Mouse (Mus musculus): ENCODE results near the gene Hs2st1. TPM values are rescaled to one million over a fixed set of nuclear protein-coding genes. Genes with fewer than 3 reads are reported as not detected.

Hs2st1 gene
- polyA plus RNA-seq, 1 experiment from 2014 or later = 13.7 TPM

DNA sequence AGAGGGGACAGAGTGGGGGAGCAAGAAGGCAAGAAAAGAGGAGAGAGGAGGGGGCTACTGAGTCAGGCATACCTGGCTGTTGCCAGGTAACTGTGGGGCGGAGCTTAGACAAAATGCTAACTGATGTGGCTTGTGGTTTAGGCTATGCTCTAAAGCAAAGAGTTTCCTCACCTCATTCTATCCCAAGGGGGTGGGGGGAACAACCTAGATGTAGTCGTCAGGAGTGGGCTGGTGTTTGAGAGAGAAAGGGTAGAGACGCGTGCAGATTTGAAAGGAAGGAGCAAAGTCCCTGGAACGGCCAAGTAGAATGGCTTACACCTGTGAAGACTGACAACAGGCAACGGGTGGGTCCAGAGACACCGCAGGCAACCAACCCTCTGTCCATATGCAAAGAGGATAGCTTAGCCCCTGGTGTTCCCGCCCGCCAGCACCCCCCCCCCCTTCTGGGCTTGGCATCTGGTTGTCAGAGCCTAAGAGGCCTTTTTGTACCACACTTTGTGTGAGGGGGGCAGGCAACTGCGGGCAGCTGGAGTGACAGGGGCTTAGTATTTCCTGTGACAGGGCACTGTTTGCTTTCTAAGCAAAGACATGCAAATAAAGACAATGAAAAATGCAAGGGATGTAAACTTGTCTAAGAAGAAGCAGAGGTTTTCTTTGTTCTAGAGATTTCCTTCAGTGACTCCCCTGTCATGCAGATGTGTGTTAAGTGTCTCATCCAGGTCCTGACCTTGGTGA, 157.3 kb downstream of the Hs2st1 start:
- peaks cover 4% of the 10 kb centered on the region; the same call in 1 of the 2 replicates for H3K9me3 ChIP-seq
- no peak overlapping the region for H3K27ac ChIP-seq
- H3K9ac ChIP-seq = no peak overlapping the region
- no peaks in the 10 kb centered on the region for H3K27me3 ChIP-seq
- H3K4me1 ChIP-seq (replicated peaks) = peaks cover 21% of the 10 kb centered on the region
- H3K36me3 ChIP-seq = no peaks in the 10 kb centered on the region
- no peak overlapping the region for H3K4me3 ChIP-seq
- ATAC-seq (ENCODE audit: low FRiP score) = peak; percentile 49
- peak overlapping the region; percentile 37 for H3K4me2 ChIP-seq
- 1% methylated on average over 10 of the region's 10 CpGs for WGBS

DNA sequence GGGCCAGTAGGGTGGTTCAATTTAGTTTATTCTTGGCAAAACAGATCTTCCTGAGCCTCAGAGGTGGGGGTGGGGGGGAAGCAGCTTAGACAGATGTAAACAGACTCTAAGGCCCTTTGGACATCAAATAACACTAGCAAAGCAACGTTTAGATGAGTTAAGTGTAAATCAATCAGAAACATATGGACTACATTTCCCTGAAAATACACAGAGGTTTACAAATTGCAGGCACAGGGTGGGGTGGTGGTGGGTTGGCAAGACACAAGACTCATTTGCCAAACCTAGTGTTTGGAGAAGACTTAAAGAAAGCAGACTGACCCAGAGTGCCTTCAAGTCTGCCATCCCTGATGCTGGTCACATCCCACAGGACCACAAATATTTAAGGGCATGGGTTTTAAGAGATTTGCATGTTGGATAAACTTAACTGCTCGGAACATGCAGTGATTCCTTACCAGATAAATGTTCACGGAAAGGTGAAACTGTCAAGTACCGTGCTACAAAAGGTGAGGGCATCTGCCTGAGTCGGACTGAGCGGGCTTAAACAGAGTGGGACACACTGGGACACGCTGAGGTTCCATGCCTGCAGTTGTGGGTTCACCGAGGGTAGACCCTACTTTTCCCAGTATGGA, 158.2 kb downstream of the Hs2st1 start:
- 9% methylated on average over 8 of the region's 8 CpGs for WGBS

DNA sequence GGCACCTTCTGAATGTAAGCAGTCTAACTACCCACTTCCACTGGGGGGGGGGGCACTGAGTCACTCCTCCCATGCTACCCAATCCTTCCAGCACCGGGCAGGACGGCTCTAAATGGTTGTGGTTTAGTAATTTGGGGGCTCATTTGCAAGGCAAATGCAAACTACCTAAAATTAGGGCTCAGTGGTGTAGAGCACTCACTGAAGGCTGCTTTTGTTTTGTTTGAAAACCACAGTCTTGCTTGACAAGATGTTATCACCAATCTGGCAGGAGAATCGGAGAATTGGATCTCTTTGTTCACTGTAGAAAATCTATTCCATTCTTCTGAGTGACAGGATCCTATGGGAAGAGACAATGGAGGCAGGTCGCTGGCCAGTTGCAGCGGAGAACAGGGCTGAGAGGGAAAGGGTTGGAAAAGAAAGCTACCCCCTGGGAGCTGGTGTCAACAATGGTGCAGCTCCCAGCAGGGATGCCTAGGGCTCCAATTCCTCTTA, 158.9 kb downstream of the Hs2st1 start:
- ATAC-seq (ENCODE audit: low FRiP score) = peak; percentile 47
- no peak overlapping the region for H3K4me3 ChIP-seq

More for the DNA sequence above, 158.2 kb downstream of the Hs2st1 start:
- Histone ChIP-seq H3K4me3 (no peak overlapping the region), H3K4me1 (replicated peaks) (peaks cover 21% of the 10 kb centered on the region), H3K9me3 (peaks cover 4% of the 10 kb centered on the region; the same call in 1 of the 2 replicates), H3K27me3 (no peaks in the 10 kb centered on the region), H3K4me2 (no peak overlapping the region), H3K36me3 (no peaks in the 10 kb centered on the region), H3K9ac (no peak overlapping the region), H3K27ac (no peak overlapping the region)
- ATAC-seq (ENCODE audit: low FRiP score) = no peak

DNA sequence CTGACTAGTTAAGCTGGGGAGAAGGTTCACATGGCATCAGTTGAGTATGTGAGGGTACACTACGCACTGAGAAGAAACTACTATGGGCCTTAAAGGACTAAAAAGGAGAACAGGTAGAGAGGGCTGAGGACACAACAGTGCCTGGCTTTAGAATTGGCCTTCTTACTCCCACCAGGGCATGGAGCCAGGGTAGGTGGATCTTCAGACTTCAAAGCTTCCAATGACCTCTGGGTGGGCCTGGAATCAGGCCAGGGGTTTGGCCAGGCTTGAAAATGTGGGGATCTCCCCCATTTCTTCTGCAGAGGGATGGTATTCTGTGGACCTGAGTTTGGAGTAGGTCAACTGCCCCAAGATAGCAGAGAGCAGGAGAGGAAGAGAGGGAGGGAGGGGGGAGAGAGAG, 161.0 kb downstream of the Hs2st1 start:
- Histone ChIP-seq H3K4me2 (no peak overlapping the region), H3K9me3 (no peaks in the 10 kb centered on the region), H3K27me3 (no peaks in the 10 kb centered on the region), H3K4me3 (no peak overlapping the region), H3K9ac (no peak overlapping the region), H3K27ac (no peak overlapping the region), H3K4me1 (replicated peaks) (peaks cover 21% of the 10 kb centered on the region), H3K36me3 (no peaks in the 10 kb centered on the region)
- no peak for ATAC-seq (ENCODE audit: low FRiP score)
- WGBS = 100% methylated on average over 1 of the region's 1 CpGs

More for the DNA sequence above, 158.9 kb downstream of the Hs2st1 start:
- Histone ChIP-seq H3K27me3 (no peaks in the 10 kb centered on the region), H3K9me3 (peaks cover 4% of the 10 kb centered on the region; the same call in 1 of the 2 replicates), H3K4me2 (no peak overlapping the region), H3K9ac (no peak overlapping the region), H3K36me3 (no peaks in the 10 kb centered on the region), H3K4me1 (replicated peaks) (peaks cover 21% of the 10 kb centered on the region), H3K27ac (no peak overlapping the region)
- 1% methylated on average over 5 of the region's 5 CpGs for WGBS

DNA sequence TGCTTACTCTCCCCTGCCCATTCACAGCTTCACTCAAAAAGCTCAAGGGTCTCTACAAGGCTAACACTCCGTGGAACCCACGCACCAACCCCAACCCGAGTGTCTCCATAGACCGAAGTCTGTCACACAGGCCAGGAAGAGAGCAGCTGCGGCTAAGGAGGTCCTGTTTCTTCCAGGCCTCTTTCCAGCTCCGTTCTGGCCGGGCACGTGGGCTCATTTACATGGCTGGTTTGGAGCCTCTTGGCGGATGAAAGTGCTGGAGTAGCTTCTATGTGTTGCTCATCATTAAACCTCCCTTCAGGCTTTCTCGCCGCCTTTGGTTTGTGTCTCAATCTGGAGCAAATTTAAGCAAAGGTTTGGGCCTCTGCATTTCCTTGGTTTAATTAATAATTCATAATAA, 164.7 kb downstream of the Hs2st1 start:
- H3K36me3 ChIP-seq = no peaks in the 10 kb centered on the region
- no peaks in the 10 kb centered on the region for H3K4me1 ChIP-seq (replicated peaks)
- no peak overlapping the region for H3K4me3 ChIP-seq
- ATAC-seq (ENCODE audit: low FRiP score) = no peak
- no peak overlapping the region for H3K9ac ChIP-seq
- no peaks in the 10 kb centered on the region for H3K27me3 ChIP-seq
- 79% methylated on average over 11 of the region's 11 CpGs for WGBS
- no peaks in the 10 kb centered on the region for H3K9me3 ChIP-seq
- H3K27ac ChIP-seq = no peak overlapping the region
- no peak overlapping the region for H3K4me2 ChIP-seq

DNA sequence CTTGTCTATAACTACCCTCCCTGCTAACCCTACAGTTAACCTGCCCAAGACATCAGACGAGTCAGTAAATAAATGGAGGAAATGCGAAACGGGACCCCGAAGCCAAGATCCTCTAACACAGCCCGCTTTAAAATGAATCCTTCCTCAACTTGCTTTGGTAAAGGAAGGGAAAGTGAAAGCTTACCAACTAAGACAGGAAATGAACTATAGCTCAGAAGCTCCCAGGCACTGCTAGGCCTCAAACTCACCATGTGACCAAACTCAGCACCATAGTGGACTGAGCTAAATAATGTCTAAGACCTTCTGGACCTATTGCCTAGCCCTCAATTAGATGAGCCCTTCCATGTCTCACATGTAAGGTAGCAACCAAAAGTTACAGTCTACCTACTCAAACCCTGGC, 168.7 kb downstream of the Hs2st1 start:
- 92% methylated on average over 5 of the region's 5 CpGs for WGBS
- H3K9ac ChIP-seq = no peak overlapping the region
- no peak for ATAC-seq (ENCODE audit: low FRiP score)
- peaks cover 8% of the 10 kb centered on the region for H3K4me1 ChIP-seq (replicated peaks)
- H3K9me3 ChIP-seq = peaks cover 3% of the 10 kb centered on the region; the same call in 1 of the 2 replicates
- no peaks in the 10 kb centered on the region for H3K36me3 ChIP-seq
- H3K4me3 ChIP-seq = no peak overlapping the region
- no peak overlapping the region for H3K27ac ChIP-seq
- H3K27me3 ChIP-seq = no peaks in the 10 kb centered on the region
- no peak overlapping the region for H3K4me2 ChIP-seq

DNA sequence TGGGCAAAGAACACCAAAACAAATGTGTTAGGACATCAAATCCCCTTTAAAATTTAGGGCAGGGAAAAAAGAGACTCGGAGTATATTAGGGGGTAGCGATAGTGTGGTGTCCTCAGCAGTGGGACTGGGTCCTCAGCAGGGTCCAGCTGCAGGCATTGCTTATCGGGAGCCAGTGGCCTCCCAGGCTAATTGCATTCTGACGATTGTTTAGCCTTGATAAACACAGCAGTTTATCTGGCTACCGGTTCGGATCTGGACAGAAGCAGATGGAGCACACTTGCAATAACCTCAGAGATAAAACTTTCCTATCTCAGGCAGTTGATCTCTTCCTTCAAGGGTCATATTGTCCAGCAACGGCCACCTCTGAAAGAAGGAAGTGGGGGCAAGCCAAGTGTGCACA, 169.1 kb downstream of the Hs2st1 start:
- Histone ChIP-seq H3K36me3 (no peaks in the 10 kb centered on the region), H3K4me3 (no peak overlapping the region), H3K4me1 (replicated peaks) (peaks cover 8% of the 10 kb centered on the region), H3K27ac (no peak overlapping the region), H3K9ac (no peak overlapping the region), H3K9me3 (peaks cover 3% of the 10 kb centered on the region; the same call in 1 of the 2 replicates), H3K27me3 (no peaks in the 10 kb centered on the region), H3K4me2 (no peak overlapping the region)
- 78% methylated on average over 7 of the region's 7 CpGs for WGBS
- ATAC-seq (ENCODE audit: low FRiP score) = no peak

DNA sequence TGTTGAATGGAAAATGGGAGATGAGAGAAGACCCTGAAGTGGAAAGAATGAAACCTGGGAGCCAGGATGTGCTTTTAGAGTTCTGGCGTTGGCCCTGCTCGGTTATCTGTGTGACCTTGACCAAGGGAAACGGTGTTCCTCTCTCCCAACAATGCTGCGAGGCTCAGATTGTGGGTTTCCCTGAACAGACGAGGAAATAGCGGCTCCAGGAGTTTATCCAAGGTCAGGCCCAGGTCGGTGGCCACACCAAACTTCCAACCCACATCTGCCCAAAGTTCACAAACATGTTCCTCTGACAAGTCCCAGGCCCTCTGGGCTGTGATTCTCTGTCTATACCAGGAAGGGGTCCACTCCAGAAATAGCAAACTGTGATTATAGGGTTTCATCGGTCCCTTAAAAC, 169.6 kb downstream of the Hs2st1 start:
- 79% methylated on average over 8 of the region's 8 CpGs for WGBS
- H3K36me3 ChIP-seq = no peaks in the 10 kb centered on the region
- peaks cover 3% of the 10 kb centered on the region; the same call in 1 of the 2 replicates for H3K9me3 ChIP-seq
- H3K4me3 ChIP-seq = no peak overlapping the region
- H3K4me1 ChIP-seq (replicated peaks) = peaks cover 8% of the 10 kb centered on the region
- no peak overlapping the region for H3K9ac ChIP-seq
- no peak overlapping the region for H3K27ac ChIP-seq
- H3K4me2 ChIP-seq = no peak overlapping the region
- H3K27me3 ChIP-seq = no peaks in the 10 kb centered on the region
- ATAC-seq (ENCODE audit: low FRiP score) = no peak

DNA sequence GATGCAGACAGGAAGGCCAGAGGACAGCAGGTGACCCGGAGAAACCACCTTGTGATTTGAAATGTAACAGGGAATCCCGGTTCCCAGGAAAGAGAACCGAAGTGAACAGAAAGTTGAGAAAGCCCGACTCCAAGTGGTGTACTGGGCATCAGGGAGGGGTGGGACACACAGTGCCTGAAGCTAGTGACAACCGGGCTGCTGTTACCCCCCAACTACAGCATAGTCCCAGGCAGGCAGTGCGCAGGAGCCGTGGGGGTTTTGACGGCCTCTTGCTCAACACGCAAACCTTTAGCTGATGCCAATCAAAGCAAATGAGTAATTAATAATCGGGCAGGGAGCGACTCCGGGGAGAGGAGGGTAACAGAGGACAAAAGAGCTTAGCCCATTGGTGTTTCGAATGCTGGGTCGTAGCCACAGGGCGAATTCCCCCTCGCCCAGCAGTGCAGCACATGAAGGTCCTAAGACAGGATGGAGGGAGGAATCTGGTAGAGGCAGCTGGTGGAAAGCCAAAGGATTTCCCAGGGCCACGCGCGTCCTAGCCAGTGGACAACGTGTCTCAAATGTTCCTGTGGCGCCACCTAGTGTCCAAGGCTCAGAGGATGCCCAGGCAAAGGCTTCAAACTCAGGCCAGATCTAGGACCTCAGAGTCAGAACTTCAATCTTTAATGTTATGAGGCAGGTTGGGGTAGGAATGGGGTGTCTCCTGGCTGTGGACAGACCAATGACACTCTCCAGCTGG, 170.5 kb downstream of the Hs2st1 start:
- H3K4me1 ChIP-seq (replicated peaks) = peaks cover 16% of the 10 kb centered on the region
- H3K36me3 ChIP-seq = no peaks in the 10 kb centered on the region
- peaks cover 3% of the 10 kb centered on the region; the same call in 1 of the 2 replicates for H3K9me3 ChIP-seq
- no peaks in the 10 kb centered on the region for H3K27me3 ChIP-seq
- H3K27ac ChIP-seq = no peak overlapping the region
- WGBS = 26% methylated on average over 21 of the region's 21 CpGs
- peak overlapping the region; percentile 31 for H3K4me3 ChIP-seq
- peak; percentile 91 for ATAC-seq (ENCODE audit: low FRiP score)
- H3K9ac ChIP-seq = peak overlapping the region; percentile 65
- peak overlapping the region; percentile 59 for H3K4me2 ChIP-seq

DNA sequence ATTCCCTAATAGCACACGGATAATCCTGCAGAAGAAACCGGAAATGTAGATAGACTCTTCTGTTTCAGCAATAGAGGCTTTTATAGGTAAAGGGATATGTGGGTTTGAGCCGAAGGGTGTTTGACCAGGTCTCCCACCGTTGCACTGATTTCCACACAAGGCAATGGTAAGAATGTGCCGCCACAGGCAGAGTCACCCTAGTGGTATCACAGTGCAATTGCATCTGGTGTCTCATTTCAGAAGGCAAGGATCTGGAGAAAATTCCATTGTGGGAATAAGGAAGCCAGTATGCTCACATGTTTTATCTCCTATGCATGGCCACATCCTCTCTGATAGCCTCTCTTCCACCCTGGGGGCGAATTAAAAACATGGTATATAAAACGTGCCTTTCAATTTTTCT, 171.8 kb downstream of the Hs2st1 start:
- H3K27ac ChIP-seq = no peak overlapping the region
- H3K4me3 ChIP-seq = no peak overlapping the region
- 84% methylated on average over 7 of the region's 7 CpGs for WGBS
- H3K9ac ChIP-seq = no peak overlapping the region
- no peak for ATAC-seq (ENCODE audit: low FRiP score)
- no peaks in the 10 kb centered on the region for H3K27me3 ChIP-seq
- no peaks in the 10 kb centered on the region for H3K36me3 ChIP-seq
- peaks cover 19% of the 10 kb centered on the region for H3K4me1 ChIP-seq (replicated peaks)
- H3K9me3 ChIP-seq = peaks cover 3% of the 10 kb centered on the region; the same call in 1 of the 2 replicates
- H3K4me2 ChIP-seq = no peak overlapping the region

DNA sequence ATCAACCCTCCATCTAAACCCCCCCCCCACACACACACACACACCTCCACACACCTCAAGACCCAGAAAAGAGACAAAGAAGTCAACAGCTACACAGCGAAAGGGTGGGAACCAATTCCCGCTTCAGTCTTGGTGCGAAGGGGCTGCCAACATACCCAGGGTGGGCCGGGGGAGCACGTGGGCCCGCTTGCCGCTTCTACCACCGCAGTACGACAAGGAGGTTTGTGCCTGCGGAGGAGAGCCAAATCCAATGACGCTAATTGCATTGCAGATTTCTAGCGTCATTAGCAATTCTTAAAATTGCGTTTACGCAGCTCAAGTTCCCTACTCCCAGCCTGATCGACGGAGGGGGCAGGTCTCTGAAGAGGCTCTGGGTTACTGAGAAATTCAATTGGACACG, 173.5 kb downstream of the Hs2st1 start:
- ATAC-seq (ENCODE audit: low FRiP score) = no peak
- Histone ChIP-seq H3K9me3 (peaks cover 3% of the 10 kb centered on the region; the same call in 1 of the 2 replicates), H3K4me3 (no peak overlapping the region), H3K9ac (no peak overlapping the region), H3K4me2 (no peak overlapping the region), H3K36me3 (no peaks in the 10 kb centered on the region), H3K4me1 (replicated peaks) (peaks cover 19% of the 10 kb centered on the region), H3K27ac (no peak overlapping the region), H3K27me3 (no peaks in the 10 kb centered on the region)
- WGBS = 53% methylated on average over 17 of the region's 17 CpGs

DNA sequence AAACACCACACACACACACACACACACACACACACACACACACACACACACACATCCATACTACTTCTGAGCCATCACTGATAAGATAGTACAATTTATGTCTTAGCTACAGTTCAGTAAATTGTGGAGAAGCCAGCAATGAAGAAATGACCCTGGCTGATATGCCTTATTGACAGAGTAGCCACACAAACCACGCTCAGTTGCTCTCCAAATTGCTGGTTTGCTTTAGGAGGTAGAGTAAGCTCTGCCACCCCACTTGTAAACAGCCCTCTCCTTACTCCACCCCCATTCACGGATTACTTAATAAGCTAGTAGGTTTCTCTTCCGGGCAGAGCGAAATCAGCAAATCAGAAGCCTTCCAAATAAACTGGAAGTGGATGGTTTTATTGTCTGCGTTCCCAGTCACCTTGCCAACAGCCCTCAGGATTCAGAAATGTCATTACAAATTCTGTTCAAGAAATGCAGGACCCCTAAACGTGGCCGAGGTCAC, 175.5 kb downstream of the Hs2st1 start:
- H3K27me3 ChIP-seq = no peaks in the 10 kb centered on the region
- 62% methylated on average over 7 of the region's 7 CpGs for WGBS
- H3K9ac ChIP-seq = no peak overlapping the region

More for the DNA sequence above, 175.5 kb downstream of the Hs2st1 start:
- Histone ChIP-seq H3K4me2 (no peak overlapping the region), H3K4me1 (replicated peaks) (peaks cover 17% of the 10 kb centered on the region), H3K27ac (no peak overlapping the region), H3K9me3 (peaks cover 3% of the 10 kb centered on the region; the same call in 1 of the 2 replicates), H3K36me3 (no peaks in the 10 kb centered on the region), H3K4me3 (no peak overlapping the region)
- no peak for ATAC-seq (ENCODE audit: low FRiP score)

Measured in hindbrain, embryonic 13.5 days (tissue).